Mouse (Mus musculus) liver, postnatal 0 days (tissue): Measurements from ENCODE around the gene Cars2.

Experiments used
- CTCF ChIP-seq: sonication (generic); IDR thresholded peaks from 2 replicates; pipeline ENCODE4 v1.5.1; 2016; ENCODE audit warnings: antibody characterized with exemption, low read depth
- EP300 ChIP-seq: IDR thresholded peaks from 2 replicates; pipeline ENCODE4 v1.6.1; 2016; ENCODE audit warnings: antibody characterized with exemption, low read depth, mild to moderate bottlenecking

GRCm38 (mm10) chr8:11542031-11542430 is 8.6 kb downstream of the Cars2 start:
- no peak for TF ChIP-seq EP300
- no peak for TF ChIP-seq CTCF
